Mouse (Mus musculus): Measurements from ENCODE around the gene Pde8b. TPM values are rescaled to one million over a fixed set of nuclear protein-coding genes. Genes with fewer than 3 reads are reported as not detected.

Pde8b gene
- polyA plus RNA-seq, 1 experiment = 0.05 TPM

GRCm38 (mm10) chr13:95255083-95255482, 4.9 kb upstream of the Pde8b start:
- H3K27me3 ChIP-seq (ENCODE audit: control insufficient read depth, insufficient read depth, insufficient read length) = peaks cover 11% of the 10 kb centered on the region
- H3ac ChIP-seq (ENCODE audit: control insufficient read depth, insufficient read length, low read depth) = no peak overlapping the region
- TF ChIP-seq FOSL1 (IDR thresholded peaks at IDR 0.05; ENCODE audit: insufficient read depth, low read length, poor library complexity, severe bottlenecking) (no peak), MYOG (IDR thresholded peaks at IDR 0.05; ENCODE audit: control insufficient read depth, extremely low read depth, insufficient read length) (no peak), MYOD1 (IDR thresholded peaks at IDR 0.05; ENCODE audit: control insufficient read depth, insufficient read length, low read depth) (no peak), CTCF (IDR thresholded peaks at IDR 0.05; ENCODE audit: control insufficient read depth, insufficient read depth, insufficient read length) (no peak), MAX (IDR thresholded peaks at IDR 0.05) (no peak), CEBPB (IDR thresholded peaks at IDR 0.05; ENCODE audit: low read depth) (no peak), USF1 (IDR thresholded peaks at IDR 0.05; ENCODE audit: low read depth) (no peak)
- H3K4me3 ChIP-seq (ENCODE audit: insufficient read depth, poor library complexity, severe bottlenecking) = no peak overlapping the region
- H3K79me2 ChIP-seq (ENCODE audit: control insufficient read depth, insufficient read depth) = no peaks in the 10 kb centered on the region
- H3K79me3 ChIP-seq (ENCODE audit: low read depth) = no peaks in the 10 kb centered on the region
- H3K36me3 ChIP-seq (ENCODE audit: control insufficient read depth, insufficient read depth) = no peaks in the 10 kb centered on the region

GRCm38 (mm10) chr13:95243026-95243425, 7.1 kb downstream of the Pde8b start:
- Histone ChIP-seq H3K79me2 (ENCODE audit: control insufficient read depth, insufficient read depth) (no peaks in the 10 kb centered on the region), H3ac (ENCODE audit: control insufficient read depth, insufficient read length, low read depth) (no peak overlapping the region), H3K27me3 (ENCODE audit: control insufficient read depth, insufficient read depth, insufficient read length) (peaks cover 4% of the 10 kb centered on the region), H3K36me3 (ENCODE audit: control insufficient read depth, insufficient read depth) (no peaks in the 10 kb centered on the region), H3K79me3 (ENCODE audit: low read depth) (no peaks in the 10 kb centered on the region), H3K4me3 (ENCODE audit: insufficient read depth, poor library complexity, severe bottlenecking) (no peak overlapping the region)
- TF ChIP-seq MAX (IDR thresholded peaks at IDR 0.05) (no peak), FOSL1 (IDR thresholded peaks at IDR 0.05; ENCODE audit: insufficient read depth, low read length, poor library complexity, severe bottlenecking) (no peak), CTCF (IDR thresholded peaks at IDR 0.05; ENCODE audit: control insufficient read depth, insufficient read depth, insufficient read length) (no peak), MYOG (IDR thresholded peaks at IDR 0.05; ENCODE audit: control insufficient read depth, extremely low read depth, insufficient read length) (no peak), CEBPB (IDR thresholded peaks at IDR 0.05; ENCODE audit: low read depth) (no peak), USF1 (IDR thresholded peaks at IDR 0.05; ENCODE audit: low read depth) (no peak), MYOD1 (IDR thresholded peaks at IDR 0.05; ENCODE audit: control insufficient read depth, insufficient read length, low read depth) (no peak)

DNA sequence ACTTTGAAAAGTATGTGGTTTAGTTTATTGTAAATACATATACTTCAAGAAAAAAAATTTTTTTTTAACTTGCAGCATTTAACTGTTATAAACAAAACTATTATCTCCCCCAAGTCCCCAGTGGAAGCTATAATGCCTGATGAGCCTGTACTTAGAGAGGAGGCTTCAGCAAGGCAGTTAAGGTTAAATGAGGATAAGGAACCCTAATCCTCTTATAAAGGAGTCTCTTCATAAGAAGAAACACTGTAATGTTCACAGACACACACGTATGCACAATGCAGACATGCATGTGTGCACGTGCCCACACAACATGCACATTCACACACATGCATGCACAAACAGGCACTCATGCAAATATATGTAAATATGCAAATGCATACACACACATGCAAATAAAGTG, 12.6 kb downstream of the Pde8b start:
- no peaks in the 10 kb centered on the region for H3K79me3 ChIP-seq (ENCODE audit: low read depth)
- H3ac ChIP-seq (ENCODE audit: control insufficient read depth, insufficient read length, low read depth) = no peak overlapping the region
- no peaks in the 10 kb centered on the region for H3K79me2 ChIP-seq (ENCODE audit: control insufficient read depth, insufficient read depth)
- H3K4me3 ChIP-seq (ENCODE audit: insufficient read depth, poor library complexity, severe bottlenecking) = no peak overlapping the region
- TF ChIP-seq MAX (IDR thresholded peaks at IDR 0.05) (no peak), FOSL1 (IDR thresholded peaks at IDR 0.05; ENCODE audit: insufficient read depth, low read length, poor library complexity, severe bottlenecking) (no peak), CEBPB (IDR thresholded peaks at IDR 0.05; ENCODE audit: low read depth) (no peak), MYOG (IDR thresholded peaks at IDR 0.05; ENCODE audit: control insufficient read depth, extremely low read depth, insufficient read length) (no peak), MYOD1 (IDR thresholded peaks at IDR 0.05; ENCODE audit: control insufficient read depth, insufficient read length, low read depth) (no peak), USF1 (IDR thresholded peaks at IDR 0.05; ENCODE audit: low read depth) (no peak), CTCF (IDR thresholded peaks at IDR 0.05; ENCODE audit: control insufficient read depth, insufficient read depth, insufficient read length) (no peak)
- no peaks in the 10 kb centered on the region for H3K36me3 ChIP-seq (ENCODE audit: control insufficient read depth, insufficient read depth)
- H3K27me3 ChIP-seq (ENCODE audit: control insufficient read depth, insufficient read depth, insufficient read length) = no peaks in the 10 kb centered on the region

GRCm38 (mm10) chr13:95235261-95235660, 14.9 kb downstream of the Pde8b start:
- TF ChIP-seq MYOG (IDR thresholded peaks at IDR 0.05; ENCODE audit: control insufficient read depth, extremely low read depth, insufficient read length) = no peak
- TF ChIP-seq USF1 (IDR thresholded peaks at IDR 0.05; ENCODE audit: low read depth) = no peak
- no peak for TF ChIP-seq MYOD1 (IDR thresholded peaks at IDR 0.05; ENCODE audit: control insufficient read depth, insufficient read length, low read depth)
- TF ChIP-seq MAX (IDR thresholded peaks at IDR 0.05) = no peak
- no peak for TF ChIP-seq CEBPB (IDR thresholded peaks at IDR 0.05; ENCODE audit: low read depth)
- TF ChIP-seq FOSL1 (IDR thresholded peaks at IDR 0.05; ENCODE audit: insufficient read depth, low read length, poor library complexity, severe bottlenecking) = no peak
- TF ChIP-seq CTCF (IDR thresholded peaks at IDR 0.05; ENCODE audit: control insufficient read depth, insufficient read depth, insufficient read length) = no peak
- H3K79me2 ChIP-seq (ENCODE audit: control insufficient read depth, insufficient read depth) = no peaks in the 10 kb centered on the region
- H3K79me3 ChIP-seq (ENCODE audit: low read depth) = no peaks in the 10 kb centered on the region
- H3K36me3 ChIP-seq (ENCODE audit: control insufficient read depth, insufficient read depth) = no peaks in the 10 kb centered on the region
- no peak overlapping the region for H3K4me3 ChIP-seq (ENCODE audit: insufficient read depth, poor library complexity, severe bottlenecking)
- no peaks in the 10 kb centered on the region for H3K27me3 ChIP-seq (ENCODE audit: control insufficient read depth, insufficient read depth, insufficient read length)
- H3ac ChIP-seq (ENCODE audit: control insufficient read depth, insufficient read length, low read depth) = no peak overlapping the region

GRCm38 (mm10) chr13:95231366-95232138, 18.6 kb downstream of the Pde8b start:
- no peaks in the 10 kb centered on the region for H3K36me3 ChIP-seq (ENCODE audit: control insufficient read depth, insufficient read depth)
- no peak overlapping the region for H3K4me3 ChIP-seq (ENCODE audit: insufficient read depth, poor library complexity, severe bottlenecking)

More at GRCm38 (mm10) chr13:95231366-95232138, 18.6 kb downstream of the Pde8b start:
- H3K27me3 ChIP-seq (ENCODE audit: control insufficient read depth, insufficient read depth, insufficient read length) = no peaks in the 10 kb centered on the region
- TF ChIP-seq USF1 (IDR thresholded peaks at IDR 0.05; ENCODE audit: low read depth) (no peak), MYOG (IDR thresholded peaks at IDR 0.05; ENCODE audit: control insufficient read depth, extremely low read depth, insufficient read length) (no peak), FOSL1 (IDR thresholded peaks at IDR 0.05; ENCODE audit: insufficient read depth, low read length, poor library complexity, severe bottlenecking) (no peak), CTCF (IDR thresholded peaks at IDR 0.05; ENCODE audit: control insufficient read depth, insufficient read depth, insufficient read length) (no peak), MYOD1 (IDR thresholded peaks at IDR 0.05; ENCODE audit: control insufficient read depth, insufficient read length, low read depth) (no peak), MAX (IDR thresholded peaks at IDR 0.05) (no peak), CEBPB (IDR thresholded peaks at IDR 0.05; ENCODE audit: low read depth) (no peak)
- H3ac ChIP-seq (ENCODE audit: control insufficient read depth, insufficient read length, low read depth) = no peak overlapping the region
- no peaks in the 10 kb centered on the region for H3K79me3 ChIP-seq (ENCODE audit: low read depth)
- H3K79me2 ChIP-seq (ENCODE audit: control insufficient read depth, insufficient read depth) = no peaks in the 10 kb centered on the region

Data from C2C12 (cell line).